20 mouse cellular contexts compared by ENCODE assay signal in genomic region chr1:74412711-74413110, GRCm38 (mm10). TPM values are rescaled to one million over a fixed set of nuclear protein-coding genes. Genes with fewer than 3 reads are reported as not detected.
"Had no signal": no experiment of that assay in that cellular context is flagged by ENCODE, and none has a peak within 500 bp of the region (broad histone marks: within the 10 kb centered on the region; RNA-seq: fewer than 3 reads in every experiment).

No protein-coding gene starts in this region.

- H3K9me3 ChIP-seq: midbrain, embryonic 10.5 days; midbrain, embryonic 12.5 days; neural tube, embryonic 12.5 days; stomach, embryonic 15.5 days had no signal

- H3K9ac ChIP-seq: liver, embryonic 14.5 days; lung, embryonic 14.5 days; midbrain, embryonic 12.5 days; neural tube, embryonic 12.5 days; stomach, embryonic 15.5 days had no signal

- H3K36me3 ChIP-seq: midbrain, embryonic 10.5 days; midbrain, embryonic 12.5 days; neural tube, embryonic 12.5 days; stomach, embryonic 15.5 days had no signal

- H3K4me3 ChIP-seq: midbrain, embryonic 10.5 days; midbrain, embryonic 12.5 days; neural tube, embryonic 12.5 days; stomach, embryonic 15.5 days had no signal

- H3K4me1 ChIP-seq: midbrain, embryonic 12.5 days; neural tube, embryonic 12.5 days; stomach, embryonic 15.5 days had no signal

- DNase-seq: lung, adult 18-20 months; lung, embryonic 14.5 days; lung, postnatal 10 days; lung, postnatal 4 days; midbrain, embryonic 14.5 days; right cerebral cortex, postnatal 14 days; spleen, adult 18-20 months; thymus, adult 2 months; thymus, postnatal 25 days; thymus, postnatal 4 days had no signal

- H3K27me3 ChIP-seq: midbrain, embryonic 12.5 days; stomach, embryonic 15.5 days had no signal

- H3K27ac ChIP-seq: liver, embryonic 14.5 days; midbrain, embryonic 10.5 days; midbrain, embryonic 12.5 days; neural tube, embryonic 12.5 days; stomach, embryonic 15.5 days; stomach, postnatal 0 days had no signal

- H3K4me2 ChIP-seq: lung, embryonic 14.5 days; midbrain, embryonic 12.5 days; neural tube, embryonic 12.5 days; stomach, embryonic 15.5 days had no signal

RNA-seq across cellular contexts. Expression of gene Vil1, which starts 3.5 kb away (rescaled TPM):
- total RNA-seq: megakaryocyte, adult 5-6 weeks; megakaryocyte-erythroid progenitor cell, adult 5-6 weeks; monocyte, adult 5-6 weeks; neutrophil, adult 5-6 weeks had no signal

RNA-seq across cellular contexts. Expression of gene Catip, which starts 50.8 kb away (rescaled TPM):
- total RNA-seq: megakaryocyte-erythroid progenitor cell, adult 5-6 weeks; neutrophil, adult 5-6 weeks had no signal
